ENCODE assay signal across 20 mouse cellular contexts in genomic region chr8:6334254-6334993, GRCm38 (mm10).
DNase-seq lines count a peak whose midpoint lies in the region; ATAC-seq and TF ChIP-seq lines count a peak whose summit lies in the region.
"Had no signal": no experiment of that assay in that cellular context is flagged by ENCODE, and none has a peak within 500 bp of the region (broad histone marks: within the 10 kb centered on the region; RNA-seq: fewer than 3 reads in every experiment).

No protein-coding gene starts in this region.

- WGBS in embryonic facial prominence, embryonic 14.5 days = 65% methylated on average over 3 of the region's 3 CpGs
- WGBS in embryonic facial prominence, embryonic 10.5 days = 78% methylated on average over 3 of the region's 3 CpGs

- no peak for TF ChIP-seq CTCF in C2C12 (IDR thresholded peaks at IDR 0.05; ENCODE audit: control insufficient read depth, insufficient read depth, insufficient read length)

- H3K4me1 ChIP-seq in embryonic facial prominence, embryonic 14.5 days (ENCODE audit: control insufficient read depth, insufficient read depth, low read length) = no peaks in the 10 kb centered on the region
- H3K4me1 ChIP-seq in embryonic facial prominence, embryonic 10.5 days = no peaks in the 10 kb centered on the region
- H3K4me1 ChIP-seq: embryonic facial prominence, embryonic 13.5 days; forebrain, embryonic 13.5 days; forebrain, embryonic 15.5 days had no signal

- no peaks in the 10 kb centered on the region for H3K79me3 ChIP-seq in C2C12 (ENCODE audit: low read depth)

- DNase-seq in embryonic facial prominence, embryonic 14.5 days (ENCODE audit: low spot score) = peak; percentile 11
- no peak for DNase-seq in embryonic facial prominence, embryonic 10.5 days (ENCODE audit: low spot score)
- DNase-seq in 3134 (ENCODE audit: extremely low read depth, insufficient read length, low spot score) = peak; percentile 33
- DNase-seq in NIH3T3 (ENCODE audit: low read depth) = peak; percentile 17
- DNase-seq in right cerebral cortex, postnatal 36 days (ENCODE audit: low spot score in 2 of 2) = no peak
- DNase-seq in right cerebral cortex, postnatal 4 days = no peak
- DNase-seq in layer of hippocampus, postnatal 36 days = no peak
- DNase-seq: adrenal gland, adult 2 months; adrenal gland, postnatal 10 days; adrenal gland, postnatal 25 days; B cell, adult 2 months; cerebellum, adult 11 months; cerebellum, adult 18-20 months; cerebellum, adult 8-10 months; cerebellum, postnatal 10 days; cerebellum, postnatal 25 days had no signal

- ATAC-seq in embryonic facial prominence, embryonic 14.5 days (ENCODE audit: low read depth) = no peak
- ATAC-seq: forebrain, embryonic 13.5 days; forebrain, embryonic 15.5 days had no signal

- H3K79me2 ChIP-seq in C2C12 (ENCODE audit: control insufficient read depth, insufficient read depth) = no peaks in the 10 kb centered on the region

- no peak overlapping the region for H3K4me3 ChIP-seq in embryonic facial prominence, embryonic 14.5 days (ENCODE audit: low read depth, low read length)
- H3K4me3 ChIP-seq in embryonic facial prominence, embryonic 10.5 days = no peak overlapping the region
- H3K4me3 ChIP-seq in C2C12 (ENCODE audit: insufficient read depth, poor library complexity, severe bottlenecking) = no peak overlapping the region
- H3K4me3 ChIP-seq: embryonic facial prominence, embryonic 13.5 days; forebrain, embryonic 13.5 days; forebrain, embryonic 15.5 days had no signal

- H3K36me3 ChIP-seq in embryonic facial prominence, embryonic 14.5 days (ENCODE audit: control insufficient read depth, insufficient read depth, low read length) = no peaks in the 10 kb centered on the region
- H3K36me3 ChIP-seq in embryonic facial prominence, embryonic 10.5 days (replicated peaks) = no peaks in the 10 kb centered on the region
- H3K36me3 ChIP-seq in C2C12 (ENCODE audit: control insufficient read depth, insufficient read depth) = no peaks in the 10 kb centered on the region
- H3K36me3 ChIP-seq: embryonic facial prominence, embryonic 13.5 days; forebrain, embryonic 15.5 days had no signal

- H3K27ac ChIP-seq in embryonic facial prominence, embryonic 14.5 days (replicated peaks; ENCODE audit: low read depth, low read length) = no peak overlapping the region
- H3K27ac ChIP-seq in embryonic facial prominence, embryonic 10.5 days (replicated peaks) = no peak overlapping the region
- H3K27ac ChIP-seq: embryonic facial prominence, embryonic 13.5 days; forebrain, embryonic 13.5 days; forebrain, embryonic 15.5 days had no signal

- H3K4me2 ChIP-seq in embryonic facial prominence, embryonic 14.5 days (ENCODE audit: low read depth, low read length) = no peak overlapping the region
- H3K4me2 ChIP-seq: embryonic facial prominence, embryonic 13.5 days; forebrain, embryonic 13.5 days; forebrain, embryonic 15.5 days had no signal

- no peak overlapping the region for H3ac ChIP-seq in C2C12 (ENCODE audit: control insufficient read depth, insufficient read length, low read depth)

- H3K9me3 ChIP-seq in embryonic facial prominence, embryonic 14.5 days (ENCODE audit: control insufficient read depth, low read length) = no peaks in the 10 kb centered on the region
- H3K9me3 ChIP-seq in embryonic facial prominence, embryonic 10.5 days = no peaks in the 10 kb centered on the region
- H3K9me3 ChIP-seq: embryonic facial prominence, embryonic 13.5 days; forebrain, embryonic 13.5 days; forebrain, embryonic 15.5 days had no signal

- no peak overlapping the region for H3K9ac ChIP-seq in embryonic facial prominence, embryonic 14.5 days (ENCODE audit: low read depth, low read length)
- H3K9ac ChIP-seq: embryonic facial prominence, embryonic 13.5 days; forebrain, embryonic 13.5 days; forebrain, embryonic 15.5 days had no signal

- H3K27me3 ChIP-seq in embryonic facial prominence, embryonic 14.5 days (replicated peaks; ENCODE audit: control insufficient read depth, insufficient read depth, low read length) = no peaks in the 10 kb centered on the region
- no peaks in the 10 kb centered on the region for H3K27me3 ChIP-seq in embryonic facial prominence, embryonic 10.5 days (replicated peaks; ENCODE audit: low read depth, poor library complexity, severe bottlenecking)
- no peaks in the 10 kb centered on the region for H3K27me3 ChIP-seq in C2C12 (ENCODE audit: control insufficient read depth, insufficient read depth, insufficient read length)
- H3K27me3 ChIP-seq: embryonic facial prominence, embryonic 13.5 days; forebrain, embryonic 13.5 days; forebrain, embryonic 15.5 days had no signal

TF ChIP-seq in C2C12, 6 proteins besides CTCF, POLR2A, EP300 and RAD21:
- TF ChIP-seq MYOG (IDR thresholded peaks at IDR 0.05; ENCODE audit: control insufficient read depth, extremely low read depth, insufficient read length) = no peak
- peak; percentile 2 for TF ChIP-seq CEBPB (IDR thresholded peaks at IDR 0.05; ENCODE audit: low read depth)
- TF ChIP-seq MAX (IDR thresholded peaks at IDR 0.05) = peak; percentile 93
- peak; percentile 59 for TF ChIP-seq FOSL1 (IDR thresholded peaks at IDR 0.05; ENCODE audit: insufficient read depth, low read length, poor library complexity, severe bottlenecking)
- TF ChIP-seq MYOD1 (IDR thresholded peaks at IDR 0.05; ENCODE audit: control insufficient read depth, insufficient read length, low read depth) = no peak
- TF ChIP-seq USF1 (IDR thresholded peaks at IDR 0.05; ENCODE audit: low read depth) = peak; percentile 93

Comparison
In these comparisons a context has a peak if more than half of its experiments do, and no peak if none do; other contexts are left out.
1. DNase-seq: peak in embryonic facial prominence, embryonic 14.5 days (single experiment), 3134 (single experiment) and NIH3T3 (single experiment); none in embryonic facial prominence, embryonic 10.5 days (single experiment), right cerebral cortex, postnatal 36 days (0 of 2), right cerebral cortex, postnatal 4 days (single experiment) and layer of hippocampus, postnatal 36 days (0 of 2).